Mouse (Mus musculus): ENCODE data around the gene Rpl6. TPM values are rescaled to one million over a fixed set of nuclear protein-coding genes. Genes with fewer than 3 reads are reported as not detected.

Gene Rpl6
- total RNA-seq (2021), result 100 to 1,000 TPM; 415 TPM

- intact Hi-C loops (cut with DNase I), result no loop called here
- DNase-seq (ENCODE audit: low spot score in 2 of 2), result peak; percentile 79 to 92
Measured at GRCm38 (mm10) chr5:121204132-121205089, at the start of gene Rpl6. Rpl6 (plus strand) TSS chr5:121204481.

GRCm38 (mm10) chr5:121156121-121156520 is 48.2 kb upstream of the Rpl6 start:
- no peak for DNase-seq (ENCODE audit: low spot score in 2 of 2)
- intact Hi-C loops (cut with DNase I), result no loop called here

- no peak for DNase-seq (ENCODE audit: low spot score in 2 of 2)
Measured at GRCm38 (mm10) chr5:121157017-121157416, 47.3 kb upstream of the Rpl6 start.

GRCm38 (mm10) chr5:121157489-121157888 is 46.8 kb upstream of the Rpl6 start:
- peak in 1 of 2 experiments; percentile 66 for DNase-seq (ENCODE audit: low spot score in 2 of 2)
- intact Hi-C loops (cut with DNase I), result no loop called here

More at GRCm38 (mm10) chr5:121157017-121157416, 47.3 kb upstream of the Rpl6 start:
- intact Hi-C loops (cut with DNase I), result no loop called here

GRCm38 (mm10) chr5:121158966-121159365 is 45.3 kb upstream of the Rpl6 start:
- intact Hi-C loops (cut with DNase I), result no loop called here

GRCm38 (mm10) chr5:121162285-121162684 is 42.0 kb upstream of the Rpl6 start:
- intact Hi-C loops (cut with DNase I), result loop anchor here (5.0 kb wide), 1 partner anchor 200 kb away; no protein-coding TSS in a partner anchor

More at GRCm38 (mm10) chr5:121158966-121159365, 45.3 kb upstream of the Rpl6 start:
- no peak for DNase-seq (ENCODE audit: low spot score in 2 of 2)

GRCm38 (mm10) chr5:121162923-121163322 is 41.4 kb upstream of the Rpl6 start:
- intact Hi-C loops (cut with DNase I), result loop anchor here (5.0 kb wide), 1 partner anchor 201 kb away; no protein-coding TSS in a partner anchor
- DNase-seq (ENCODE audit: low spot score in 2 of 2), result no peak

More at GRCm38 (mm10) chr5:121162285-121162684, 42.0 kb upstream of the Rpl6 start:
- DNase-seq (ENCODE audit: low spot score in 2 of 2), result no peak

- intact Hi-C loops (cut with DNase I), result no loop called here
- DNase-seq (ENCODE audit: low spot score in 2 of 2), result no peak
Measured at GRCm38 (mm10) chr5:121166884-121167283, 37.4 kb upstream of the Rpl6 start.

- DNase-seq (ENCODE audit: low spot score in 2 of 2), result no peak
- intact Hi-C loops (cut with DNase I), result no loop called here
Measured at GRCm38 (mm10) chr5:121169588-121169987, 34.7 kb upstream of the Rpl6 start.

GRCm38 (mm10) chr5:121172835-121173234 is 31.4 kb upstream of the Rpl6 start:
- peak in 1 of 2 experiments; percentile 49 for DNase-seq (ENCODE audit: low spot score in 2 of 2)
- intact Hi-C loops (cut with DNase I), result loop anchor here (5.0 to 10.0 kb wide), 2 partner anchors 221 to 358 kb away; partner anchors contain the start of gene Oas1c

- peak in 1 of 2 experiments; percentile 46 for DNase-seq (ENCODE audit: low spot score in 2 of 2)
- intact Hi-C loops (cut with DNase I), result loop anchor here (10.0 kb wide), 1 partner anchor 364 kb away; the partner anchor contains the start of gene Oas1c
Measured at GRCm38 (mm10) chr5:121179077-121179857, 25.0 kb upstream of the Rpl6 start.

GRCm38 (mm10) chr5:121183269-121183668 is 21.0 kb upstream of the Rpl6 start:
- intact Hi-C loops (cut with DNase I), result no loop called here
- no peak for DNase-seq (ENCODE audit: low spot score in 2 of 2)

- intact Hi-C loops (cut with DNase I), result no loop called here
- no peak for DNase-seq (ENCODE audit: low spot score in 2 of 2)
Measured at GRCm38 (mm10) chr5:121184375-121184774, 19.9 kb upstream of the Rpl6 start.

- intact Hi-C loops (cut with DNase I), result no loop called here
- DNase-seq (ENCODE audit: low spot score in 2 of 2), result peak in 1 of 2 experiments; percentile 33
Measured at GRCm38 (mm10) chr5:121184945-121185551, 19.2 kb upstream of the Rpl6 start.

GRCm38 (mm10) chr5:121187580-121188001 is 16.7 kb upstream of the Rpl6 start:
- DNase-seq (ENCODE audit: low spot score in 2 of 2), result peak in 1 of 2 experiments; percentile 34
- intact Hi-C loops (cut with DNase I), result no loop called here

GRCm38 (mm10) chr5:121188265-121188664 is 16.0 kb upstream of the Rpl6 start:
- intact Hi-C loops (cut with DNase I), result no loop called here
- DNase-seq (ENCODE audit: low spot score in 2 of 2), result no peak

GRCm38 (mm10) chr5:121189182-121189581 is 15.1 kb upstream of the Rpl6 start:
- intact Hi-C loops (cut with DNase I), result no loop called here
- DNase-seq (ENCODE audit: low spot score in 2 of 2), result peak in 1 of 2 experiments; percentile 50

GRCm38 (mm10) chr5:121190210-121190835 is 14.0 kb upstream of the Rpl6 start:
- DNase-seq (ENCODE audit: low spot score in 2 of 2), result no peak
- intact Hi-C loops (cut with DNase I), result no loop called here
